Mouse (Mus musculus): Measurements from ENCODE around the gene Ccnq. TPM values are rescaled to one million over a fixed set of nuclear protein-coding genes. Genes with fewer than 3 reads are reported as not detected.
A peak's percentile ranks its signal among the peaks of the same experiment; 100 is the strongest.
"Not testable (repeated sequence)": the region's sequence is repeated elsewhere in the genome, so short reads cannot be mapped to it uniquely, and the experiment has no call there.

The Ccnq gene
- polyA plus RNA-seq, 1 experiment from 2014 or later, result 34.4 TPM

DNA sequence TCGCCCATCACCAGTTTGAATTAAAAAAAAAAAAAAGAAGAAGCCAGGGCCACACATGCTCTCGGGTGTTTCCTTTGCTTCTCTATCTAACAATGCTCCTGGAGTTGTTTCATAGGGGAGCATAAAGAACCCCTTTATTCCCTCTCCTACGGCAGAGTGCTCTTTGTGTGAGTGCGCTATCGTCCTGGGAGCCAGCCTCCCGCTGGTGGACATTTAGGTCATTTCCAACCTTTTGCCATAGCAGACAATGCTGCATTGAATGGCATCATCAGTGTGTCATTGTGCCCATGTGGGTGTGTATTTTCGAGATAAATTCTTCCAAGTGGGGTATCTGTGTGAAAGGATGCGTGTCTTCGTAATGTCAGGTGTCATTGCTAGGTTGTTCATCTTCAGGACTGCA lies 9.6 kb upstream of the Ccnq start:
- Histone ChIP-seq H3K9me3 (ENCODE audit: control insufficient read depth, low read length) (no peaks in the 10 kb centered on the region), H3K9ac (ENCODE audit: low read length) (no peak overlapping the region), H3K4me1 (ENCODE audit: control insufficient read depth in 2 of 2, insufficient read depth in 2 of 2, low read length in 2 of 2) (no peaks in the 10 kb centered on the region; a peak in 1 of 4 replicates), H3K36me3 (ENCODE audit: control insufficient read depth, insufficient read depth, low read length) (no peaks in the 10 kb centered on the region), H3K27ac (replicated peaks in 1 of 2; ENCODE audit: control insufficient read depth in 1 of 2, insufficient read depth in 1 of 2, low read depth in 2 of 2, low read length in 2 of 2) (no peak overlapping the region), H3K27me3 (ENCODE audit: control insufficient read depth, insufficient read depth, low read length) (no peaks in the 10 kb centered on the region), H3K4me3 (ENCODE audit: control insufficient read depth in 1 of 2, insufficient read depth in 1 of 2, low read depth in 1 of 2, low read length in 2 of 2) (no peak overlapping the region), H3K4me2 (ENCODE audit: low read length) (no peak overlapping the region)
- 77% methylated on average over 9 of the region's 9 CpGs for WGBS
- no peak for ATAC-seq (ENCODE audit: insufficient number of reproducible peaks, insufficient read depth, low FRiP score, low read depth)

DNA sequence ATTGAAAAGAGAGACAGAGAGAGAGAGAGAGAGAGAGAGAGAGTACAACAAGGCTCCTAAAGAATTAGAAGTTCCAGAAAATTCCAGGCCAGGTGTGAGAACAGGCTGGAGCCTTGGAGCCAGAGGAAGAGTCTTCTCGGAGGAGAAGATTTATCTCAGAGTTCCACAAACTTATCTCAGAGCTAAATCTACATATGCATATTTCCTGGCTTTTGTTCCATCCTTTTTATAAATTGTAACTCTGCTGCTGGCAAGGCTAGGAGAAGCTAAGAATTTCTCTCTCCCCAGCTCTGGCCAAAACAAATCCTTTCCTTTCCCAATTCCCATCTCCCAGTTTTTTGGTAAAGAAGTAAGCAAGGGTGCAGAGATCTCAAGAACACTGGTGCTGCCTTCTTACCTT lies 3.8 kb upstream of the Ccnq start:
- no peak overlapping the region for H3K4me3 ChIP-seq (ENCODE audit: control insufficient read depth in 1 of 2, insufficient read depth in 1 of 2, low read depth in 1 of 2, low read length in 2 of 2)
- H3K36me3 ChIP-seq (ENCODE audit: control insufficient read depth, insufficient read depth, low read length), result no peaks in the 10 kb centered on the region
- H3K9me3 ChIP-seq (ENCODE audit: control insufficient read depth, low read length), result no peaks in the 10 kb centered on the region
- WGBS, result 58% methylated on average over 1 of the region's 1 CpGs
- no peak overlapping the region for H3K9ac ChIP-seq (ENCODE audit: low read length)
- no peak overlapping the region for H3K27ac ChIP-seq (replicated peaks in 1 of 2; ENCODE audit: control insufficient read depth in 1 of 2, insufficient read depth in 1 of 2, low read depth in 2 of 2, low read length in 2 of 2)
- H3K4me1 ChIP-seq (ENCODE audit: control insufficient read depth in 2 of 2, insufficient read depth in 2 of 2, low read length in 2 of 2), result peaks cover 5 to 8% of the 10 kb centered on the region in 2 experiments; a peak in 3 of 4 replicates
- H3K27me3 ChIP-seq (ENCODE audit: control insufficient read depth, insufficient read depth, low read length), result no peaks in the 10 kb centered on the region
- H3K4me2 ChIP-seq (ENCODE audit: low read length), result no peak overlapping the region
- no peak for ATAC-seq (ENCODE audit: insufficient number of reproducible peaks, insufficient read depth, low FRiP score, low read depth)

DNA sequence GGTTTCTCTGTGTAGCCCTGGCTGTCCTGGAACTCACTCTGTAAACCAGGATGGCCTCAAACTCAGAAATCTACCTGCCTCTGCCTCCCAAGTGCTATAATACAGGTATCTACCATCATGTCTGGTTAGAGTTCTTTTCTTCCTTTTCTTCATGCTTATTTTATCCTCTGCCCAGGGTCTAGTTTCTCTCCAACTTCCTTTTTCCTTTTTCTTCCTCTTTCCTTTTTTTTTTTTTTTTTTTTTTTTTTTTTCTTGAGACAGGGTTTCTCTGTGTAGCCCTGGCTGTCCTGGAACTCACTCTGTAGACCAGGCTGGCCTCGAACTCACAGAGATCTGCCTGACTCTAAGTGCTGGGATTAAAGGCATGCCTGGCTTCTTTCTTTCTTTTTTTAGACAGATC lies 2.6 kb upstream of the Ccnq start:
- H3K4me1 ChIP-seq (ENCODE audit: control insufficient read depth in 2 of 2, insufficient read depth in 2 of 2, low read length in 2 of 2); H3K9me3 ChIP-seq (ENCODE audit: control insufficient read depth, low read length); ATAC-seq (ENCODE audit: insufficient number of reproducible peaks, insufficient read depth, low FRiP score, low read depth); H3K9ac ChIP-seq (ENCODE audit: low read length); H3K27me3 ChIP-seq (ENCODE audit: control insufficient read depth, insufficient read depth, low read length); H3K27ac ChIP-seq (replicated peaks in 1 of 2; ENCODE audit: control insufficient read depth in 1 of 2, insufficient read depth in 1 of 2, low read depth in 2 of 2, low read length in 2 of 2); H3K4me2 ChIP-seq (ENCODE audit: low read length); H3K36me3 ChIP-seq (ENCODE audit: control insufficient read depth, insufficient read depth, low read length); H3K4me3 ChIP-seq (ENCODE audit: control insufficient read depth in 1 of 2, insufficient read depth in 1 of 2, low read depth in 1 of 2, low read length in 2 of 2): not testable (repeated sequence)
- 76% methylated on average over 1 of the region's 1 CpGs for WGBS

DNA sequence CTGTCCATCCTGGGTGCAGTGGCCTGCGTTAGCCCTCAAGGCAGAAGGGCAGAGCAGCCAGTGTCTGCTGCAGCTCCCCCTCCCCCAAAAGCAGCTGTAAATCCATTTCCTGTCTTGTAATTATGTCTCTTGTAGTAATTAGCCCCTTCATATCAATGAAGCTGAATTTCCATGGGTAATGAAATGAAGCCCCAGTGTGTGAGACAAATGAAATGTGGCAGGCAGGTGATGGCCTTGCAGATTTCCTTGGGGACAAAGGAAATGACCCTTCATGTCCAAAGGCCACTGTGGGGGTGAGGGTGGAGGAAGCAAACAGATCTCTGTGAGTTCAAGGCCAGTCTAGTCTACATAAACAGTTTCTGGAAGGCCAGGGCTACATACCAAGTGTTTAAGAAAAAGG lies 1.7 kb upstream of the Ccnq start:
- Histone ChIP-seq H3K27ac (replicated peaks in 1 of 2; ENCODE audit: control insufficient read depth in 1 of 2, insufficient read depth in 1 of 2, low read depth in 2 of 2, low read length in 2 of 2) (no peak overlapping the region), H3K9me3 (ENCODE audit: control insufficient read depth, low read length) (no peaks in the 10 kb centered on the region), H3K4me2 (ENCODE audit: low read length) (no peak overlapping the region), H3K27me3 (ENCODE audit: control insufficient read depth, insufficient read depth, low read length) (no peaks in the 10 kb centered on the region), H3K4me3 (ENCODE audit: control insufficient read depth in 1 of 2, insufficient read depth in 1 of 2, low read depth in 1 of 2, low read length in 2 of 2) (no peak overlapping the region), H3K36me3 (ENCODE audit: control insufficient read depth, insufficient read depth, low read length) (peaks cover 7% of the 10 kb centered on the region), H3K4me1 (ENCODE audit: control insufficient read depth in 2 of 2, insufficient read depth in 2 of 2, low read length in 2 of 2) (peaks cover 5 to 8% of the 10 kb centered on the region in 2 experiments; a peak in 3 of 4 replicates), H3K9ac (ENCODE audit: low read length) (no peak overlapping the region)
- ATAC-seq (ENCODE audit: insufficient number of reproducible peaks, insufficient read depth, low FRiP score, low read depth), result no peak
- WGBS, result 90% methylated on average over 1 of the region's 1 CpGs

DNA sequence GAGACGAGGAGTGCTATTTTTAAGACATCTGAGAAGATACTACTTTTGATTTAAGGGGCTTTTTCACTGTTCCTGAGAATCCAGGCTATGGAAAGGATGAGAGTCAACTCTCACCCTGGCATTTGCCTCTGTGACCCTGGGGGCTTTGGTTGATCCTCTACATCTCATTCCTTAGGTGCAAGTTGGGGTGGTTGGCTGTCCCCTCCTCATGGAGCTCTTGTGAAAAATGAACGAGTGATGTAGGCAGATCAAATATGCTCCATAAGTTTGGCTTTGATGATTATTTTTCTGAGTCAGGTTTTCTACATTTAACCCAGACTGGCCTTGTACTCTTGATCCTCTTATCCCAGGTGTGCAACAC lies 294 bp upstream of the Ccnq start:
- H3K27ac ChIP-seq (replicated peaks in 1 of 2; ENCODE audit: control insufficient read depth in 1 of 2, insufficient read depth in 1 of 2, low read depth in 2 of 2, low read length in 2 of 2), result peak overlapping the region in 1 of 2 experiments; percentile 73; a peak in 2 of 4 replicates
- peak overlapping the region; percentile 66 for H3K4me2 ChIP-seq (ENCODE audit: low read length)
- H3K36me3 ChIP-seq (ENCODE audit: control insufficient read depth, insufficient read depth, low read length), result peaks cover 7% of the 10 kb centered on the region
- H3K4me3 ChIP-seq (ENCODE audit: control insufficient read depth in 1 of 2, insufficient read depth in 1 of 2, low read depth in 1 of 2, low read length in 2 of 2), result peak overlapping the region; percentile 62 to 66
- H3K9me3 ChIP-seq (ENCODE audit: control insufficient read depth, low read length), result no peaks in the 10 kb centered on the region
- H3K4me1 ChIP-seq (ENCODE audit: control insufficient read depth in 2 of 2, insufficient read depth in 2 of 2, low read length in 2 of 2), result peaks cover 5 to 8% of the 10 kb centered on the region in 2 experiments; a peak in 3 of 4 replicates
- no peaks in the 10 kb centered on the region for H3K27me3 ChIP-seq (ENCODE audit: control insufficient read depth, insufficient read depth, low read length)
- 7% methylated on average over 2 of the region's 2 CpGs for WGBS
- no peak for ATAC-seq (ENCODE audit: insufficient number of reproducible peaks, insufficient read depth, low FRiP score, low read depth)
- peak overlapping the region; percentile 84 for H3K9ac ChIP-seq (ENCODE audit: low read length)

DNA sequence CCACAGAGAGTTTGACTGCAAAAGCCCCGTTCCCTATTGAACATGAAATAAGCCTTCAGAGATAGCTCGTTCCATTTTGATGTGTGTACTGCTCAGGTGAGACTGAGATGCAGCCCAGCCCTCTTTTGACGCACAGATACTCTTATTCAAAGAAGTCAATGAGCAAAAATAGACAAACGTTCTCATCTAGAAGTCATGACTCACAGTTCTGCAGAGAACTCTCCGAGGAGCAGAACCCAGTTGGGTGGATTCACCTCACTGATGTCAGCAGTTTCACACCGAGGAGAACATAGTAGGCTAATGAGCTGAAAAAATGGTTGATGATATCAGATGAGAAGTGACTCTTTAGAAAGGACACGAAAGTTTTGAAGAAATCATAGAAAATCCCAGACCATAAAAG lies 5.3 kb downstream of the Ccnq start:
- no peaks in the 10 kb centered on the region for H3K27me3 ChIP-seq (ENCODE audit: control insufficient read depth, insufficient read depth, low read length)
- no peaks in the 10 kb centered on the region for H3K9me3 ChIP-seq (ENCODE audit: control insufficient read depth, low read length)
- ATAC-seq (ENCODE audit: insufficient number of reproducible peaks, insufficient read depth, low FRiP score, low read depth), result no peak
- WGBS, result 75% methylated on average over 7 of the region's 7 CpGs
- no peak overlapping the region for H3K4me2 ChIP-seq (ENCODE audit: low read length)
- no peak overlapping the region for H3K9ac ChIP-seq (ENCODE audit: low read length)
- no peak overlapping the region for H3K4me3 ChIP-seq (ENCODE audit: control insufficient read depth in 1 of 2, insufficient read depth in 1 of 2, low read depth in 1 of 2, low read length in 2 of 2)
- H3K36me3 ChIP-seq (ENCODE audit: control insufficient read depth, insufficient read depth, low read length), result peaks cover 7% of the 10 kb centered on the region
- H3K4me1 ChIP-seq (ENCODE audit: control insufficient read depth in 2 of 2, insufficient read depth in 2 of 2, low read length in 2 of 2), result peaks cover 5 to 6% of the 10 kb centered on the region in 2 experiments; a peak in 3 of 4 replicates
- H3K27ac ChIP-seq (replicated peaks in 1 of 2; ENCODE audit: control insufficient read depth in 1 of 2, insufficient read depth in 1 of 2, low read depth in 2 of 2, low read length in 2 of 2), result 0 out of 4 replicates have a peak overlapping the region, but pooled peaks of 1 of the 2 experiments have one; percentile 31

DNA sequence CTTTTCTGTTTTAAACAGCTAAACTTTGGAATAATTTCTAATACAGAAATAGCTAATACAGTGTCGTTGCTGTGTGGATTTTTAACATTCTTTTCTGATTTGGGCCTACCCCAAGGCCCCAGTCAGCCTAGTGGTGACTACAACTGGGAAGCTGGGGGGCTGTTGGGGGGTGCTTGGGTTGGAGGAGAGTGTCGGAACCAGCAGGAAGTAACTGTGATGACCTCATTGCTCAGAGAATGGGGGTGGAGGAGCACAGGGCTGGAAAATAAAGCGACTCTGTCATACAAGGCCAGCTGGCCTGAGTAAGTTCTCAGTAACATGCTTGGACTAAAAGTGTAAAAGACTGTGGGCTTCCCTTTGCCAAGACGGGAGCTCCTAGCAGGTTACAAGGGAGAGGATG lies 6.1 kb downstream of the Ccnq start:
- Histone ChIP-seq H3K9ac (ENCODE audit: low read length) (no peak overlapping the region), H3K4me3 (ENCODE audit: control insufficient read depth in 1 of 2, insufficient read depth in 1 of 2, low read depth in 1 of 2, low read length in 2 of 2) (no peak overlapping the region), H3K36me3 (ENCODE audit: control insufficient read depth, insufficient read depth, low read length) (peaks cover 7% of the 10 kb centered on the region), H3K4me1 (ENCODE audit: control insufficient read depth in 2 of 2, insufficient read depth in 2 of 2, low read length in 2 of 2) (peaks cover 0 to 2% of the 10 kb centered on the region in 2 experiments; a peak in 3 of 4 replicates), H3K27ac (replicated peaks in 1 of 2; ENCODE audit: control insufficient read depth in 1 of 2, insufficient read depth in 1 of 2, low read depth in 2 of 2, low read length in 2 of 2) (peak overlapping the region; percentile 31 to 60; a peak in 1 of 4 replicates), H3K4me2 (ENCODE audit: low read length) (no peak overlapping the region), H3K27me3 (ENCODE audit: control insufficient read depth, insufficient read depth, low read length) (no peaks in the 10 kb centered on the region), H3K9me3 (ENCODE audit: control insufficient read depth, low read length) (no peaks in the 10 kb centered on the region)
- 32% methylated on average over 4 of the region's 4 CpGs for WGBS
- no peak for ATAC-seq (ENCODE audit: insufficient number of reproducible peaks, insufficient read depth, low FRiP score, low read depth)

DNA sequence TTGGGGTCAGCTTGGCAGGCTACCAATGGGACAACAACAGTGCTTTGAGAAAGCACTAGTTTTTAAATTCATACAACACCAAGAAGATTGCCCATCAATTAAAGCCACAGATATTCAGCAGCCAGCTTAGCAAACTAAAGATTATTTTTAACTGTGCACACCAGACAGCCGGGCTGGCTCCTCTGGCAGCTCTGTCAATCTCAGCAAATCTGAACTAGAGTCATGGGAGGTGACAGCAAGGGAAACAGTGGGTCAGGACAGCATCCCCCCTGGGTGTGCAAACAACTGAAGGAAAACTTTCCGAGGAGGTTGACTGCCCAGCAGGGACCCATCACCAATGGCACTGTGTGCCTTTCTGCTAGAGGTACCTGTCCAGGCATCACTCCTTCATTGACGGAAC lies 9.1 kb downstream of the Ccnq start:
- 53% methylated on average over 3 of the region's 3 CpGs for WGBS
- Histone ChIP-seq H3K27ac (replicated peaks in 1 of 2; ENCODE audit: control insufficient read depth in 1 of 2, insufficient read depth in 1 of 2, low read depth in 2 of 2, low read length in 2 of 2) (no peak overlapping the region), H3K36me3 (ENCODE audit: control insufficient read depth, insufficient read depth, low read length) (no peaks in the 10 kb centered on the region), H3K9ac (ENCODE audit: low read length) (no peak overlapping the region), H3K4me1 (ENCODE audit: control insufficient read depth in 2 of 2, insufficient read depth in 2 of 2, low read length in 2 of 2) (peaks cover 0 to 2% of the 10 kb centered on the region in 2 experiments; a peak in 2 of 4 replicates), H3K9me3 (ENCODE audit: control insufficient read depth, low read length) (no peaks in the 10 kb centered on the region), H3K4me2 (ENCODE audit: low read length) (no peak overlapping the region), H3K4me3 (ENCODE audit: control insufficient read depth in 1 of 2, insufficient read depth in 1 of 2, low read depth in 1 of 2, low read length in 2 of 2) (no peak overlapping the region), H3K27me3 (ENCODE audit: control insufficient read depth, insufficient read depth, low read length) (no peaks in the 10 kb centered on the region)
- no peak for ATAC-seq (ENCODE audit: insufficient number of reproducible peaks, insufficient read depth, low FRiP score, low read depth)

Measured in heart, embryonic 14.5 days (tissue).